In the genomic region with DNA sequence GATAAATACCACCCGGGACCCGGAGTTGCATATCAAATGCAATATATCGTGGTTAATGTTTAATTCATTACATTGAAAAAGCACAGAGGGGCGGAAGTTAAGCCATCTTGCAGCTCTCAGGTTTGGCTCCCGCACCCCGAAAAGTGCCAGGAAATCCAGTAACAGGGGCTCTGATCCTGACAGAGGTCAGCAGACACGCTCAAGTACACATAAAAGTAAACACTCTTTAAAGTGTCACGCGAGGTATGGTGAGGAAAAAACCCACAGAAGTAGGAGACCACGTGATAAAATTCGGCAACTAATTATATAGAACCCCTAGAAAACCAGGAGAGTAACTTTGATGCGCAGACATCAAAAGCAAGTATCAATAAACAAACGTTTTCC, we compare ENCODE assay signal across 8 mouse cellular contexts. TPM values are rescaled to one million over a fixed set of nuclear protein-coding genes. Genes with fewer than 3 reads are reported as not detected.
A peak's percentile ranks its signal among the peaks of the same experiment; 100 is the strongest.
DNase-seq lines count a peak whose midpoint lies in the region; ATAC-seq and TF ChIP-seq lines count a peak whose summit lies in the region.

No protein-coding gene starts in this region.

- H3K9me3 ChIP-seq in embryonic facial prominence, embryonic 13.5 days: no peaks in the 10 kb centered on the region
- H3K9me3 ChIP-seq in limb, embryonic 11.5 days (ENCODE audit: control insufficient read depth, low read length): no peaks in the 10 kb centered on the region
- H3K9me3 ChIP-seq in neural tube, embryonic 13.5 days: no peaks in the 10 kb centered on the region

- H3K4me1 ChIP-seq in liver, adult 2 months (ENCODE audit: control insufficient read depth, insufficient read depth, low read length): 0 out of 2 replicates have a peak, but pooled peaks cover 4% of the 10 kb centered on the region
- peaks cover 20% of the 10 kb centered on the region for H3K4me1 ChIP-seq in embryonic facial prominence, embryonic 13.5 days
- peaks cover 4% of the 10 kb centered on the region; the same call in 1 of the 2 replicates for H3K4me1 ChIP-seq in limb, embryonic 11.5 days (ENCODE audit: control insufficient read depth, insufficient read depth, low read length)
- H3K4me1 ChIP-seq in neural tube, embryonic 13.5 days (replicated peaks): peaks cover 33% of the 10 kb centered on the region

- no peak for TF ChIP-seq CTCF in liver, adult 2 months (IDR thresholded peaks at IDR 0.05; ENCODE audit: low read depth, low read length)

- H3K36me3 ChIP-seq in liver, adult 2 months (ENCODE audit: control insufficient read depth, insufficient read depth, low read length): peaks cover 13% of the 10 kb centered on the region
- H3K36me3 ChIP-seq in embryonic facial prominence, embryonic 13.5 days: peaks cover 54% of the 10 kb centered on the region
- H3K36me3 ChIP-seq in limb, embryonic 11.5 days (ENCODE audit: control insufficient read depth, insufficient read depth, low read length): peaks cover 22% of the 10 kb centered on the region
- H3K36me3 ChIP-seq in neural tube, embryonic 13.5 days: peaks cover 27% of the 10 kb centered on the region

- no peak for TF ChIP-seq POLR2A in liver, adult 2 months (IDR thresholded peaks at IDR 0.05; ENCODE audit: extremely low read depth, insufficient read depth, low read length)

- WGBS in liver, adult 2 months: 3% methylated on average over 13 of the region's 13 CpGs
- 2% methylated on average over 13 of the region's 13 CpGs for WGBS in embryonic facial prominence, embryonic 13.5 days
- 2% methylated on average over 13 of the region's 13 CpGs for WGBS in limb, embryonic 11.5 days
- 5% methylated on average over 13 of the region's 13 CpGs for WGBS in neural tube, embryonic 13.5 days

- intact Hi-C loops in left cerebral cortex, postnatal 36 days (cut with DNase I): loop anchor here (2.0 kb wide), 1 partner anchor 32 kb away; a partner anchor contains a TSS

- H3K4me2 ChIP-seq in embryonic facial prominence, embryonic 13.5 days: peak overlapping the region; percentile 82
- peak overlapping the region; percentile 81 for H3K4me2 ChIP-seq in limb, embryonic 11.5 days (ENCODE audit: low read depth, severe bottlenecking)
- peak overlapping the region; percentile 95 for H3K4me2 ChIP-seq in neural tube, embryonic 13.5 days

- H3K4me3 ChIP-seq in liver, adult 2 months (ENCODE audit: insufficient read depth, low read depth, low read length): peak overlapping the region; percentile 59
- H3K4me3 ChIP-seq in embryonic facial prominence, embryonic 13.5 days: peak overlapping the region; percentile 94
- peak overlapping the region; percentile 93 for H3K4me3 ChIP-seq in limb, embryonic 11.5 days (ENCODE audit: low read depth, low read length)
- H3K4me3 ChIP-seq in neural tube, embryonic 13.5 days: peak overlapping the region; percentile 97

- H3K27ac ChIP-seq in liver, adult 2 months (replicated peaks; ENCODE audit: insufficient read depth, low read depth, low read length): peak overlapping the region; percentile 65
- peak overlapping the region; percentile 96 for H3K27ac ChIP-seq in embryonic facial prominence, embryonic 13.5 days
- H3K27ac ChIP-seq in limb, embryonic 11.5 days (replicated peaks; ENCODE audit: low read depth, low read length): peak overlapping the region; percentile 83
- peak overlapping the region; percentile 95 for H3K27ac ChIP-seq in neural tube, embryonic 13.5 days (replicated peaks)

- H3K9ac ChIP-seq in liver, adult 2 months (ENCODE audit: low read depth, low read length): peak overlapping the region; percentile 64
- peak overlapping the region; percentile 95 for H3K9ac ChIP-seq in embryonic facial prominence, embryonic 13.5 days
- H3K9ac ChIP-seq in limb, embryonic 11.5 days (ENCODE audit: low read length): peak overlapping the region; percentile 61
- peak overlapping the region; percentile 74 for H3K9ac ChIP-seq in neural tube, embryonic 13.5 days

- DNase-seq in liver, adult 2 months (ENCODE audit: extremely low read depth, low read depth, low spot score): no peak
- DNase-seq in liver: no peak
- DNase-seq in limb, embryonic 11.5 days (ENCODE audit: low spot score): no peak
- no peak for DNase-seq in gastrocnemius, adult 18-20 months (ENCODE audit: low spot score)
- DNase-seq in left cerebral cortex, postnatal 36 days (ENCODE audit: low spot score in 2 of 2): no peak
- DNase-seq in layer of hippocampus, postnatal 25 days (ENCODE audit: extremely low spot score in 1 of 2, low spot score in 1 of 2): no peak

- ATAC-seq in embryonic facial prominence, embryonic 13.5 days (ENCODE audit: insufficient number of reproducible peaks, insufficient read depth, low FRiP score, low TSS enrichment, low read depth): no peak
- ATAC-seq in limb, embryonic 11.5 days (ENCODE audit: insufficient number of reproducible peaks, low FRiP score, low TSS enrichment, low read depth): no peak
- ATAC-seq in neural tube, embryonic 13.5 days (ENCODE audit: low read depth): peak; percentile 25; the same call in 1 of the 2 replicates

- H3K79me2 ChIP-seq in liver, adult 2 months (ENCODE audit: control insufficient read depth, insufficient read depth, low read length): no peaks in the 10 kb centered on the region

- H3K27me3 ChIP-seq in liver, adult 2 months (ENCODE audit: control insufficient read depth, insufficient read depth, low read length): no peaks in the 10 kb centered on the region
- no peaks in the 10 kb centered on the region for H3K27me3 ChIP-seq in embryonic facial prominence, embryonic 13.5 days
- H3K27me3 ChIP-seq in limb, embryonic 11.5 days (ENCODE audit: control insufficient read depth, insufficient read depth, low read length): no peaks in the 10 kb centered on the region
- H3K27me3 ChIP-seq in neural tube, embryonic 13.5 days: no peaks in the 10 kb centered on the region

RNA-seq across cellular contexts. Expression of a gene that starts 0.6 kb away (rescaled TPM):
- 1,606 and 2,153 TPM in 2 replicates for total RNA-seq in liver, adult 2 months (2014; rRNA removed)
- 5,211 and 6,066 TPM in 2 replicates for polyA plus RNA-seq in liver, adult 2 months (2012; rRNA removed)
- 1,553 and 1,557 TPM in 2 replicates for polyA plus RNA-seq in embryonic facial prominence, embryonic 13.5 days (2015; fragmentation: Nextera tagmentation; extraction: Ambion mirVana)
- polyA plus RNA-seq in limb, embryonic 11.5 days (2014; fragmentation: Nextera tagmentation; extraction: Ambion mirVana): 1,214 and 1,288 TPM in 2 replicates
- 975 and 981 TPM in 2 replicates for polyA plus RNA-seq in neural tube, embryonic 13.5 days (2015; fragmentation: Nextera tagmentation; extraction: Ambion mirVana)
- total RNA-seq in gastrocnemius, adult 18-20 months (2021): 1,000 to 10,000 TPM; 1,375 to 1,461 TPM
- total RNA-seq in left cerebral cortex, postnatal 36 days (2021): 1,000 to 10,000 TPM; 1,300 to 1,479 TPM
- 1,000 to 10,000 TPM; 1,278 to 1,525 TPM for total RNA-seq in layer of hippocampus, postnatal 25 days (2021)

RNA-seq across cellular contexts. Expression of a gene that starts 31.7 kb away (rescaled TPM):
- total RNA-seq in liver, adult 2 months (2014; rRNA removed): 0.83 and 1.1 TPM in 2 replicates
- 0.05 and 0.43 TPM in 2 replicates for polyA plus RNA-seq in liver, adult 2 months (2012; rRNA removed)
- 104 and 108 TPM in 2 replicates for polyA plus RNA-seq in embryonic facial prominence, embryonic 13.5 days (2015; fragmentation: Nextera tagmentation; extraction: Ambion mirVana)
- 119 and 131 TPM in 2 replicates for polyA plus RNA-seq in limb, embryonic 11.5 days (2014; fragmentation: Nextera tagmentation; extraction: Ambion mirVana)
- polyA plus RNA-seq in neural tube, embryonic 13.5 days (2015; fragmentation: Nextera tagmentation; extraction: Ambion mirVana): 17.0 and 19.7 TPM in 2 replicates
- total RNA-seq in gastrocnemius, adult 18-20 months (2021): under 1 TPM; 0.37 to 0.88 TPM
- total RNA-seq in left cerebral cortex, postnatal 36 days (2021): 1 to 10 TPM; 2.6 to 3.6 TPM
- 1 to 10 TPM in 1 of 2 experiments, under 1 TPM in 1; 0.85 to 2.6 TPM for total RNA-seq in layer of hippocampus, postnatal 25 days (2021)
